Mouse (Mus musculus): ENCODE results near the gene Ubr4.
A peak's percentile ranks its signal among the peaks of the same experiment; 100 is the strongest.
"Not testable (repeated sequence)": the region's sequence is repeated elsewhere in the genome, so short reads cannot be mapped to it uniquely, and the experiment has no call there.

The Ubr4 gene

GRCm38 (mm10) chr4:139357211-139357610, 4.8 kb downstream of the Ubr4 start:
- no peak for DNase-seq (ENCODE audit: low spot score in 2 of 2)

GRCm38 (mm10) chr4:139360761-139361548, 8.5 kb downstream of the Ubr4 start:
- DNase-seq (ENCODE audit: low spot score in 2 of 2), result no peak

DNA sequence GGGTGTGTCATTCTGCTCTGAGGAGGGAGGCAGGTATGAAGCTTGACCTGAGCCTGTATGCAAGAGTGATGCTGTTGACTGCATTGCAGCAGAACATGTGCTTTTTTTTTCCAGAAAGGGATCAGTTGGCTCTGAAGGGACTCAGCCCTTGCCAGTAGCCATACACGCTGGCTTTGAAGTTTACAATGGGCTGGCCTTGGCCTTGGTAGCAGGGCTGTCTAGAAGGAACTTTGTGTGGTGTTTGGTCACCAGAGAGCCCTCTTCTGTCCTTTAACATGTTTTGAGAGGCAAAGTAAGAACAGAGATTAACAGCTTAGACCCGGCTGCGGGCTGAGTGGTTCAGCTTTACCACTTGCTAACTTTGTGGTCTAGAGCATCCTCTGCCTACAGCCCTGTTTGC, 14.9 kb downstream of the Ubr4 start:
- DNase-seq (ENCODE audit: low spot score in 2 of 2), result no peak

- DNase-seq (ENCODE audit: low spot score in 2 of 2), result no peak
These were observed 15.6 kb downstream of the Ubr4 start for GRCm38 (mm10) chr4:139368038-139368437.

DNA sequence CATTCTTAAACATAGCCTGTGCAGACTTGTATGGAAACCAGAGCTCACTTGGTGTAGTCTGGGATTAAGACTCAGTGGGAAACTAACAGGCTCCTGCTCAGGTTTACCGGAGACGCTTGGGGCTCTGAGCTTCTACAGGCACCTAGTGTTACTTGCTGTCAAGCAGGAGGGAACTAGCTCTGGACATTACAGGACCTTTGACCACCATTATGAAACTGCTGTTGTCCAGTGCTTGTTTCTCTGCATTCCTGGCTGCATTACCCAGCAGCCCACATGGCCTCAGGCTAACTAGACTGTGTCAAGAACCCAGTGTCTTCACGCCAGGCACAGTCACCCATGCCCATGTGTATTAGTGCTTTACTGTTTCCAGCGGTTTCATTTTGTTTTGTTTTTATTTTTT, 20.7 kb downstream of the Ubr4 start:
- DNase-seq (ENCODE audit: low spot score in 2 of 2), result no peak

DNA sequence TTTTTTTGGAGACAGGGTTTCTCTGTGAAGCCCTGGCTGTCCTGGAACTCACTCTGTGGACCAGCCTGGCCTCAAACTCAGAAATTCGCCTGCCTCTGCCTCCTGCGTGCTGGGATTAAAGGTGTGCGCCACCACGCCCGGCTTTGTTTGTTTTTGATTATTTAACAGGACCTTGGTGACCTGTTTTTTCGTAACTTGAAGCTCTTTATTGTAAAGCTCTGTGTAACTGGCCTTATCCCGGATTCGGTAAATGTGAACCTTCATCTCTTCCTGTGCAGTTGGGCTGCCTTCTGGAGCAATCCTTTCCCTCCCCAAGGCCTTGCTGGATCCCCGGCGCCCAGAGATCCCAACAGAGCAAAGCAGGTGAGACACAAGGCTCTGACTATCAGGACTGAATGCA, 21.1 kb downstream of the Ubr4 start:
- DNase-seq (ENCODE audit: low spot score in 2 of 2), result no peak

DNA sequence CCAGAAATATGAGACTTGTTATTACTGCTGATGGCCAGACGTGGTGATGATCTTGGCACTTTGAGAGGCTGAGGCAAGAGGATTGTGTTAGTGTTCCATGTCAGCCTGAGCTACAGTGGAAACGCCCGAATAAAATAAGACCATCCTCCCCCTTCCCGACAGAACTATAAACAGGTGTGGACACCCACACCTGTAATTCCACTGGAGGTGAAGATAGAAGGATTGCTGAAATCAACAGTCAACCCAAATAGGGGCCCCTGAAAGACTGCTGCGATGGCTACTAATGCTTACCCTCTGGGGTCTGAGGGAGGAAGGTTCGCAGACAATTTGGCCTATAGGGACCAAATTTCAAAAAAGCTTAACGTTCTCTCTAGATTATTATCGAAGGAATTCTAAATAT, 27.3 kb downstream of the Ubr4 start:
- DNase-seq (ENCODE audit: low spot score in 2 of 2), result no peak

DNA sequence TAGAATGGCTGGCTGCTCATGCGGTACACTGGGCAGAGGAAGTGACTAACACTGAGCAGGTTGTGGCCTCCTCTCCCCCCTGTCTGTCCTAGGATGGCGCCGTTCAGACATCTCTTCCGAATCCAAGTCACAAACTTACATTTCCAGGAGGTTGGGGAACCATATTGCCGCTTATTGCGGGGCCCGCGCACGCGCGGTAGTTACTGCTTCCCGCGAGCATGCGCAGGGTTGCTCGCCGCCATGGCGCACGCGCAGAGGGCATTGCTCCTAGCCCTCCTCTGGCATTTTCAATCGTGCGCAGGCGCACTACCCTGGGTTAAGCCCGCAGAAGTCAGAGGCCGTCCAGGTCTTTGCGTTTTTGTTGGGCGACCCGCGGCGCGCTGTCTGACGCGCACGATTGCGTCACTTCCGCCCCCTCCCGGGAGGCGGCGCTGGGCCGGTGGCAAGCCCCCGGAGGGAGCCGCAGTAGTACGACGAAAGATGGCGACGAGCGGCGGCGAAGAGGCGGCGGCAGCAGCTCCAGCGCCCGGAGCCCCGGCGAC, 27.9 kb downstream of the Ubr4 start:
- DNase-seq (ENCODE audit: low spot score in 2 of 2), result peak; percentile 99 to 100

GRCm38 (mm10) chr4:139380775-139381451, 28.5 kb downstream of the Ubr4 start:
- DNase-seq (ENCODE audit: low spot score in 2 of 2), result no peak

GRCm38 (mm10) chr4:139381452-139381845, 29.0 kb downstream of the Ubr4 start:
- DNase-seq (ENCODE audit: low spot score in 2 of 2), result no peak

DNA sequence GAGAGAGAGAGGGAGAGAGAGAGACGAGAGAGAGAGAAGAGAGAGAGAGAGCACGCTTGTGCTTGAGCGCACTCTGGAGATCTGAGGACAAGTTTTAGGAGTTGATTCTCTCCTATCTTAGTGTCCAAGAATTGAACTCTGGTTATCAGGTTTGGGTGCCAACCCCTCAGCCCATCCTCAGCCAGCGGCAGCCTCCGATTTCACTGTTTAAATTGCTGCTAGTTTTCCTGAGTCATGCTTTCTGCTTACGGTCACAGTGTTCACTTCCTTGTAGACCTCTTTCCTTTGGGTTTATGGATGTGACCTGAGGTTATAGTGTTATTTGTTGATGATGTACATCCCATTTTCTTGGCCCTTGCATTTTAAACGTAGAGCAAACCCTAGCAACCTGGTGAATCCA, 29.8 kb downstream of the Ubr4 start:
- no peak for DNase-seq (ENCODE audit: low spot score in 2 of 2)

DNA sequence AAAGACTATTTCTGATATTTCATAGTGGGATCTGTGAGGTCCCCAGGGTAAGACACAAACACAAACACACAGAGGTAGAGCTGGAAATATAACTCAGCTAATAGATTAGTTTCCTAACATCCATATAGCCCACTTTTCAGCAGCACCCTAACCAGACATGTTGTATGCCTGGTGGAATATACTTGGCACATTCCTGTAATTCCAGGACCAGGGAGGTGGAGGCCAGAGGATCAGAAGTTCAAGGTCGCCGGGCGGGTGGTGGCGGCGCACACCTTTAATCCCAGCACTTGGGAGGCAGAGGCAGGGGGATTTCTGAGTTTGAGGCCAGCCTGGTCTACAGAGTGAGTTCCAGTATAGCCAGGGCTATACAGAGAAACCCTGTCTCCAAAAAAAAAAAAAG, 33.4 kb downstream of the Ubr4 start:
- not testable (repeated sequence) for DNase-seq (ENCODE audit: low spot score in 2 of 2)

DNA sequence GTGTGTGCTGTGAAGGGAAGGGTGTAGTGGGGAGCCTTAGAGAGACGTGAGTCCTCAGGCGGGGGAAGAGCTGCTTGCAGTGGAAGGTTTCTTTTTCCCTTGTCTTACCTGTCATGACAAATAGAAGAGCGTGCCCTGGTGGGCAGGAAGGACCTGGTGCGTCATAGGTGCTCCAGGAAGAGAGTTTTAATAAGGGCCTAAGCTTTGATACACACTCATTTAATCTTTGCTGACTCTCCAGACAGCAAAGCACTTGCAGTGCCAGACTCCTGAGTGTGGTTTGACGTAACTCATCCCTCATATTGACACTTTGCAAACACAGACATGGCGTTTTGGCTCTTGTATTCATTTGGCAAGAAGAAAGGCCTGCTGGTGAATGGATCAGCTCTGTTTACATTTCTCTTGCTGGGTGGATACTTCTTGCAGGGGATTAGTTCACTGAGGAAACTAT, 34.5 kb downstream of the Ubr4 start:
- DNase-seq (ENCODE audit: low spot score in 2 of 2), result no peak

GRCm38 (mm10) chr4:139389557-139389956, 37.1 kb downstream of the Ubr4 start:
- no peak for DNase-seq (ENCODE audit: low spot score in 2 of 2)

- DNase-seq (ENCODE audit: low spot score in 2 of 2), result no peak
These were observed 43.0 kb downstream of the Ubr4 start for GRCm38 (mm10) chr4:139395431-139395830.

DNA sequence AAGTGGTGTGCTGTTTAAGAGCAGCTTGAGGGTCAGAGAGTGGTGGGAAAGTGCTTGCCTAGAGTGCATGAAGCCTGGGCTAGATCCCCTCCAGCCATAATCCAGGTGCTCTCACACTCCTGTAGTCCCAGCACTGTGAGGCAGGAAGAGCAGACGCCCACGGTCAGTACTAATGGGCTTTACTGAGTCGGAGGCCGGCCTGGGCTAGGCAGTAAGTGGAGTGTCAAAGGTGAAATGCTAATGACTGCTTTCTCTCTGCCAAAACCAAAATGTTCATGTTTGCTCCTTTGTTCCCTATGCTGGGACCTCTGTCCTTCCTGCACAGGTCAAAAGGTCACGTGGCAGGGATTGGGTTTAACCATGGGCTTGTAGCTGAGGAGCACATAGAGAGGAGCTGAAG, 48.1 kb downstream of the Ubr4 start:
- DNase-seq (ENCODE audit: low spot score in 2 of 2), result no peak

DNA sequence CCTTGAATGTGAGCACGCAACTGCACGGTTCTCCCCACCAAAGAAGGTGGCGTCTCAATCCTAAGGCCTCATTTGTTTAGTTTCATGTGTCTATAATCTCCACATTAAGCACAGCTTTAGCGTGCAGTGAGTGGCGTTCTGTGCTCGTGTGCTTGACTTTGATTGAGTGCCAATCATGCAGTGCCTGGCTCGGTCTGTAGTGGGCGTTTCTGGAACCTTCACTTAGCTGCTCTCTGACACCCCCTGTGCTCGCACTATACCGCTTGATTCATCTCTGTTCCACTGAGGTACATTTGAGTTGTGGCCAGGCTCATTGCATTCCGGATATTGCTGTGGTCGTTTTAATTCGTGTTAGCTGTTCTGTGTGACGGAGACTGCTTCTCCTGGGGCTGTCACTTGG, 50.8 kb downstream of the Ubr4 start:
- DNase-seq (ENCODE audit: low spot score in 2 of 2), result no peak

DNA sequence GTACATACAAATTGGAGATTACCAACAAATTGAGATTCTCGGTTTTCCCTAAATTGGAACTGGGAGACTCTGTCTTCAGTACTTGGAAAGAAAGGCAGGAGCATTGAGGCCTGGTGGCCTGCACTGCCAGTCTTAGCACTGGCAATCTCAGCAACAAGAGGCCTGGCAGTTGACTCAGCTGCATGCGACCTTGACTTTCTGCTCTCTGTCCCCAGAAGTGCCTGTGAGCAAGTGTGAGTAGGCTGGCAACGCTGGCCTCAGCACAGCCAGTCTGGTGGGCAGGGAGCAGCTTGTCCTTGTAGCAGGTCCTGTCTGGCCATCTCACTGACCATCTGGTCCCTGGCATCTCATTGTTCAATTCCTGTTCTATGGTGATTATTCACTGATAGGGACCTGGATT, 58.9 kb downstream of the Ubr4 start:
- DNase-seq (ENCODE audit: low spot score in 2 of 2), result no peak

- no peak for DNase-seq (ENCODE audit: low spot score in 2 of 2)
These were observed 65.5 kb downstream of the Ubr4 start for GRCm38 (mm10) chr4:139417868-139418267.

DNA sequence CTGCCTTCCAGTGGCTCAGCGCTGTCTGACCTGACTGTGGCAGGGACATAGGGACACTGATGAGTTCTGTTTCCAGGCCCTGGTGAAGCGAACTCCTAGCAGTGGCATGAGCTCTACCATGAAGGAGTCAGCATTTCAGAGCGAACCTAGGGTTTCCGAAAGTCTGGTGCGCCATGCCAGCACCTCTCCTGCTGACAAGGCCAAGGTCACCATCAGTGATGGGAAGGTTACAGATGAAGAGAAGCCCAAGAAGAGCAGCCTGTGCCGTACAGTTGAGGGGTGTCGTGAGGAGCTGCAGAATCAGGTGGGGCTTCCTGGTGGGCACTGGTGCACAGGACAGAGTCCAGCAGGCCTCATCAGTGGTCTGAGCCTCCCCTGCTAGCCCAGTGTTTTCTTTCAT, 69.2 kb downstream of the Ubr4 start:
- no peak for DNase-seq (ENCODE audit: low spot score in 2 of 2)

GRCm38 (mm10) chr4:139422409-139422808, 70.0 kb downstream of the Ubr4 start:
- DNase-seq (ENCODE audit: low spot score in 2 of 2), result no peak

DNA sequence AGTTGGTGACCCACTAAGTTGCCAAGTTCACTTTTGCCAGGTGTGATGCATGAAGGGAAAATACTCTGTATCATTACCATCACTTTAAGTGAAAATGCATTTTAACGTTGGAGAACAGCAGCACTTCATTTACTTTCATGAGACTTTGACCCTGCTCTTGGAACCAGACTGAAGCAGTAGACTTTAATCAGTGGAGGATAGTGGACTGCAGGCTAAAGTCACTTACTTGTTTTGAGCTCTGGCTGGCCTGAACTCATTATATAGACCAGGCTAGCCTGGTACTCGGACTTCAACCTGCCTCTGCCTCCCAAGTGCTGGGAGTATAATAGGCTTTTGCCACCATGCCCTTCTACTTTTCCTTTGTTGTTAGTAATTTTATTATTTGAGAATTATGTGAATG, 70.9 kb downstream of the Ubr4 start:
- no peak for DNase-seq (ENCODE audit: low spot score in 2 of 2)

DNA sequence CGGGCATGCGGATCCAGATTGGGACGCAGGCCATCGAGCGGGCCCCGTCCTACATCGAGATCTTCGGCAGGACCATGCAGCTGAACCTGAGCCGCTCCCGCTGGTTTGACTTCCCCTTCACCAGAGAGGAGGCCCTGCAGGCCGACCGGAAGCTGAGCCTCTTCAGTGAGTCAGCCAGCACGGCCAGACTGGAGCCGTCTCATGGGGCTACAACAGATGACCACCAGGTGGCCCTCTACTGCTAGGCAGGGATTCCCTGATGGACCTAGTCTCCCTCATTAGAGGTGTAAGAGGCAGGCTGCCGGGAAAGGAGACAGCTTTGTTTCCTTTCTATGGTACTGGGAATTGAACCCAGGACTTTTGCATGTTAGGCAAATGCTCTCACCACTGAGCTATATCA, 77.8 kb downstream of the Ubr4 start:
- peak; percentile 49 to 56 for DNase-seq (ENCODE audit: low spot score in 2 of 2)
